Mouse (Mus musculus) myocyte (in vitro differentiated cells): ENCODE results near the gene Nid1.

Experiments used
- CEBPB ChIP-seq: IDR thresholded peaks from 2 replicates; pipeline ENCODE4 v1.6.1; 2011; ENCODE audit warnings: mild to moderate bottlenecking, moderate library complexity; ENCODE audit not compliant: poor library complexity, insufficient read depth, severe bottlenecking
- E2F4 ChIP-seq: IDR thresholded peaks from one replicate; pipeline ENCODE4 v1.6.1; 2011; ENCODE audit warnings: mild to moderate bottlenecking, control low read depth, moderate library complexity; ENCODE audit not compliant: insufficient read depth
- MAX ChIP-seq: IDR thresholded peaks from one replicate; pipeline ENCODE4 v1.6.1; 2011; ENCODE audit warnings: low read depth, mild to moderate bottlenecking, control low read depth
- MYOD1 ChIP-seq, 3 experiments: IDR thresholded peaks; one replicate each; pipeline ENCODE4 v1.6.1; 2011; ENCODE audit warnings: control low read depth in 2 of 3, low read depth in 2 of 3, mild to moderate bottlenecking in 2 of 3, moderate library complexity in 1 of 3; ENCODE audit not compliant: insufficient read length in 2 of 3, control insufficient read depth in 1 of 3
- MYOG ChIP-seq, 3 experiments: IDR thresholded peaks; one replicate each; pipeline ENCODE4 v1.6.1; 2011; ENCODE audit warnings: control low read depth in 2 of 3, low read depth in 2 of 3, mild to moderate bottlenecking in 2 of 3; ENCODE audit not compliant: insufficient read length in 2 of 3, control insufficient read depth in 1 of 3, insufficient read depth in 1 of 3
- POLR2A ChIP-seq: IDR thresholded peaks from one replicate; pipeline ENCODE4 v1.6.1; 2011; ENCODE audit warnings: low read depth, mild to moderate bottlenecking, control low read depth, moderate library complexity; ENCODE audit not compliant: insufficient read length
- POLR2AphosphoS2 ChIP-seq: IDR thresholded peaks from one replicate; pipeline ENCODE4 v1.6.1; 2011; ENCODE audit warnings: low read depth, control low read depth; ENCODE audit not compliant: insufficient read length
- SRF ChIP-seq: IDR thresholded peaks from one replicate; pipeline ENCODE4 v1.6.1; 2011; ENCODE audit warnings: low read depth; ENCODE audit not compliant: control insufficient read depth, insufficient read length
- TCF12 ChIP-seq: IDR thresholded peaks from one replicate; pipeline ENCODE4 v1.6.1; 2011; ENCODE audit warnings: mild to moderate bottlenecking, control low read depth; ENCODE audit not compliant: poor library complexity, insufficient read depth, severe bottlenecking
- TCF3 ChIP-seq: IDR thresholded peaks from one replicate; pipeline ENCODE4 v1.6.1; 2011; ENCODE audit warnings: low read depth, control low read depth; ENCODE audit not compliant: insufficient read length
- USF1 ChIP-seq: IDR thresholded peaks from one replicate; pipeline ENCODE4 v1.6.1; 2011; ENCODE audit warnings: low read depth, mild to moderate bottlenecking, control low read depth, moderate library complexity

GRCm38 (mm10) chr13:13493517-13493916 is 56.2 kb downstream of the Nid1 start:
- TF ChIP-seq POLR2A (no peak), POLR2AphosphoS2 (no peak), MAX (no peak), E2F4 (no peak), SRF (no peak), TCF12 (no peak), USF1 (no peak), TCF3 (no peak), MYOG (IDR thresholded peaks at IDR 0.05; ENCODE audit: control insufficient read depth in 1 of 3, insufficient read depth in 1 of 3, insufficient read length in 2 of 3, low read depth in 2 of 3) (no peak), CEBPB (no peak), MYOD1 (IDR thresholded peaks at IDR 0.05; ENCODE audit: control insufficient read depth in 1 of 3, insufficient read length in 2 of 3, low read depth in 2 of 3) (no peak)
